Mouse (Mus musculus) testis, adult 2 months (tissue): ENCODE results near the gene Mpv17.

Experiments used
- CTCF ChIP-seq: fragments of 200-500 bp; IDR thresholded peaks from 2 replicates; pipeline ENCODE4 v1.5.1; 2012; ENCODE audit warnings: low read depth, mild to moderate bottlenecking, inconsistent platforms, low read length, moderate library complexity; ENCODE audit not compliant: control insufficient read depth, insufficient read depth, insufficient replicate concordance
- POLR2A ChIP-seq: fragments of 200-500 bp; IDR thresholded peaks from 2 replicates; pipeline ENCODE4 v1.6.1; 2012; ENCODE audit warnings: low read depth, mild to moderate bottlenecking, inconsistent platforms, low read length, moderate library complexity; ENCODE audit not compliant: control insufficient read depth

GRCm38 (mm10) chr5:31092231-31092975, 61.6 kb downstream of the Mpv17 start:
- TF ChIP-seq CTCF (no peak), POLR2A (no peak)
